Mouse (Mus musculus) limb, embryonic 12.5 days (tissue): ENCODE measurements around the gene Angptl6. TPM values are rescaled to one million over a fixed set of nuclear protein-coding genes. Genes with fewer than 3 reads are reported as not detected.

ENCODE experiments used
- ATAC-seq: fragments of 200-750 bp; cut with Nextera tagmentation; 2 replicates; pipeline ENCODE4 v1.8.0; 2017; ENCODE audit warnings: low read depth, moderate TSS enrichment; ENCODE audit not compliant: insufficient number of reproducible peaks, insufficient read depth, low FRiP score, low TSS enrichment
- H3K27ac ChIP-seq: fragments of 300-500 bp; sonication (generic); 2 replicates; pipeline ENCODE4 v1.5.1; 2016; ENCODE audit warnings: mild to moderate bottlenecking, moderate library complexity
- H3K27me3 ChIP-seq: fragments of 300-500 bp; sonication (generic); 2 replicates; pipeline ENCODE4 v1.6.1; 2016; ENCODE audit warnings: mild to moderate bottlenecking, moderate library complexity
- H3K36me3 ChIP-seq: fragments of 300-500 bp; sonication (generic); 2 replicates; pipeline ENCODE4 v1.6.1; 2016; ENCODE audit warnings: mild to moderate bottlenecking, moderate library complexity
- H3K4me1 ChIP-seq: fragments of 300-500 bp; sonication (generic); replicated peaks from 2 replicates; pipeline ENCODE4 v1.6.1; 2016
- H3K4me2 ChIP-seq: fragments of 300-500 bp; sonication (generic); 2 replicates; pipeline ENCODE4 v1.6.1; 2016; ENCODE audit warnings: mild to moderate bottlenecking, moderate library complexity
- H3K4me3 ChIP-seq: fragments of 300-500 bp; sonication (generic); replicated peaks from 2 replicates; pipeline ENCODE4 v1.5.1; 2016; ENCODE audit warnings: mild to moderate bottlenecking
- H3K9ac ChIP-seq: fragments of 300-500 bp; sonication (generic); replicated peaks from 2 replicates; pipeline ENCODE4 v1.6.1; 2016; ENCODE audit warnings: mild to moderate bottlenecking, moderate library complexity
- H3K9me3 ChIP-seq: fragments of 300-500 bp; sonication (generic); 2 replicates; pipeline ENCODE4 v1.6.1; 2016; ENCODE audit warnings: mild to moderate bottlenecking, moderate library complexity
- WGBS: fragments of 180-500 bp; shearing (Covaris S2); methylation state at CpG from one replicate; pipeline ENCODE4 v1.1.7; 2016; 5-methylcytosine and 5-hydroxymethylcytosine counted together
- polyA plus RNA-seq: library from polyadenylated mRNA; unstranded; fragments of >200 nt; fragmentation: Nextera tagmentation; extraction: Ambion mirVana; gene quantifications from 2 replicates; pipeline ENCODE4 v1.2.1, GENCODE M21; 2016

Angptl6 gene
- polyA plus RNA-seq: 2.2 and 2.3 TPM in 2 replicates

DNA sequence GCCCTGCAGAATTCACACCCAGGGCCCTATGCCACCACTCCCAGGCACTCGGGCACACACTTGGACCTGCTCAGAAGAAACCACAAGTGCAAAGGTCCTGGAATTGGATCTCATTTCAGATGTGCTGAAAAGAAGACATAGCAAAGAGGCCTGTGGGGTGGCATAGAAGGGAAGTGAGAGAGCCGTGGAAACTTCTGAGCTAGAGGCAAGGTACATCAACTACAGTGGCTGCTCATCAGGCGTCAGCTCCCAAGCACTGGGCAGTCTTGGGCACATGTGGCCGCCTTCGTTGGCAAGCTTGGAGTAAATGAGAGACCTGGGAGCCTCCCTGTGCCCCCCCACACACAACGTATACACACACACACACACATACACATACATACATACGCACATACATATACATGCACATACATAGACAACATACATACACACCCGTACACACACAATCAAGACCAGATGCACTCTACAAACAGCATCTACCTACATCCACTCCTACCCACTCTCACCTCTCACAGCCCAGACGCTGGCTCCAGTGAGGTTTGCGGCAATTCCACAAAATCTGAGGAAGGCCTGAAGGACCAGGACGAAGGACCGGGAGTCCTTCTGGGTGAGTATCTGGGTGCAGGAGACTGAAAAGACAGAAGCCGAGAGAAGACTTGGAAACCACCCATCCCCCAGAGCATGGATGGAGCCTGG lies at the start of gene Angptl6:
TSS of gene Angptl6 (minus strand) at position 631 of the 696 bp plus-strand sequence.
- 95% methylated on average over 13 of the region's 13 CpGs for WGBS
- no peaks in the 10 kb centered on the region for H3K36me3 ChIP-seq
- H3K9ac ChIP-seq: peak within 1 kb of the TSS; percentile 74
- peak within 1 kb of the TSS; percentile 44 for H3K4me3 ChIP-seq
- 0 out of 2 replicates have a peak, but pooled peaks cover 3% of the 10 kb centered on the region for H3K4me1 ChIP-seq
- no peak for ATAC-seq
- H3K27me3 ChIP-seq: no peaks in the 10 kb centered on the region; the same call in 1 of the 2 replicates
- no peaks in the 10 kb centered on the region for H3K9me3 ChIP-seq
- peak within 1 kb of the TSS; percentile 92 for H3K27ac ChIP-seq
- H3K4me2 ChIP-seq: peak within 1 kb of the TSS; percentile 63

DNA sequence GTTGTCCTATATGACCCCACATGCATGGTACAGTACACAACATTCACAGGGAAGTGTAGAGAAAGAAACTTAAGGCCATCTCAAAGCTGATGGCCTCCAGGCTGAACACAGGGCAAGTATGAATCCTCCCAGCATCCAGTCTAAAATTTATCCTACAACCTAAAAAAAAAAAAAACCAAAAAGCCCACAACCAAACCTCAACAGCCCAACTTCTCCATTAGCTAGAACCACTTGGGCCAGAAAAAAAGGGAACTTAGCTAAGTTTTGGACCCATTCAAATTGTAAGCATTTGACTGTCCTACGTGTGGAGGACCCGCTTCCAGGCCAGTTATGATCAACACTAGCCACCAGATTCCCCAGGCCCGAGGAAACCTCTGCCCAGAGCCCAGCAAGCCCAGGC lies 43.7 kb upstream of the Angptl6 start:
- Histone ChIP-seq H3K27me3 (no peaks in the 10 kb centered on the region), H3K4me1 (no peaks in the 10 kb centered on the region), H3K27ac (no peak overlapping the region), H3K4me3 (no peak overlapping the region), H3K4me2 (no peak overlapping the region), H3K9me3 (no peaks in the 10 kb centered on the region), H3K36me3 (peaks cover 100% of the 10 kb centered on the region), H3K9ac (no peak overlapping the region)
- WGBS: 89% methylated on average over 3 of the region's 3 CpGs
- no peak for ATAC-seq

GRCm38 (mm10) chr9:20916160-20916559 lies 36.6 kb upstream of the Angptl6 start:
- no peak for ATAC-seq
- Histone ChIP-seq H3K9me3 (no peaks in the 10 kb centered on the region), H3K4me3 (no peak overlapping the region), H3K9ac (no peak overlapping the region), H3K36me3 (peaks cover 99% of the 10 kb centered on the region), H3K27ac (no peak overlapping the region), H3K27me3 (no peaks in the 10 kb centered on the region), H3K4me2 (no peak overlapping the region), H3K4me1 (no peaks in the 10 kb centered on the region)
- whole genome bisulfite sequencing: 80% methylated on average over 4 of the region's 4 CpGs

GRCm38 (mm10) chr9:20909948-20910347 lies 30.4 kb upstream of the Angptl6 start:
- WGBS: 94% methylated on average over 9 of the region's 9 CpGs
- ATAC-seq: no peak

DNA sequence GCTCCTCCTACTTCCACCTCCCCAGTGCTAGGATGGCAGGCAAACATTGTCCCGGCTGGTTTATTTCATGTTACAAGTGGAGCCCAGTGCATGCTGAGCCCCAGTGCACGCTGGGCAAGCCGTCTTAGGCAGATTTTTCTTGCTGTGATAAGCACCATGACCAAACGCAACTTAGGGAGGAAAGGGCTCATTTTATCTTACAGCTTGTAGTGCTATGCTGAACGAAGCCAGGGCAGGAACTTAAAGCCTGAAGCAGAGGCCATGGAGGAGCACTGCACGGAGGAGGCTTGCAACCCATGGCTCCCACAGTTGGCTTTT lies 22.6 kb upstream of the Angptl6 start:
- ATAC-seq: no peak
- Histone ChIP-seq H3K27me3 (no peaks in the 10 kb centered on the region), H3K9me3 (no peaks in the 10 kb centered on the region), H3K4me3 (no peak overlapping the region), H3K36me3 (peaks cover 33% of the 10 kb centered on the region), H3K27ac (no peak overlapping the region), H3K9ac (no peak overlapping the region), H3K4me2 (no peak overlapping the region), H3K4me1 (peaks cover 8% of the 10 kb centered on the region)
- 38% methylated on average over 6 of the region's 6 CpGs for WGBS

More at GRCm38 (mm10) chr9:20909948-20910347, 30.4 kb upstream of the Angptl6 start:
- H3K27ac ChIP-seq: no peak overlapping the region
- no peak overlapping the region for H3K9ac ChIP-seq
- H3K4me3 ChIP-seq: no peak overlapping the region
- H3K4me1 ChIP-seq: no peaks in the 10 kb centered on the region
- peaks cover 99% of the 10 kb centered on the region for H3K36me3 ChIP-seq
- no peak overlapping the region for H3K4me2 ChIP-seq
- H3K27me3 ChIP-seq: no peaks in the 10 kb centered on the region
- no peaks in the 10 kb centered on the region for H3K9me3 ChIP-seq

DNA sequence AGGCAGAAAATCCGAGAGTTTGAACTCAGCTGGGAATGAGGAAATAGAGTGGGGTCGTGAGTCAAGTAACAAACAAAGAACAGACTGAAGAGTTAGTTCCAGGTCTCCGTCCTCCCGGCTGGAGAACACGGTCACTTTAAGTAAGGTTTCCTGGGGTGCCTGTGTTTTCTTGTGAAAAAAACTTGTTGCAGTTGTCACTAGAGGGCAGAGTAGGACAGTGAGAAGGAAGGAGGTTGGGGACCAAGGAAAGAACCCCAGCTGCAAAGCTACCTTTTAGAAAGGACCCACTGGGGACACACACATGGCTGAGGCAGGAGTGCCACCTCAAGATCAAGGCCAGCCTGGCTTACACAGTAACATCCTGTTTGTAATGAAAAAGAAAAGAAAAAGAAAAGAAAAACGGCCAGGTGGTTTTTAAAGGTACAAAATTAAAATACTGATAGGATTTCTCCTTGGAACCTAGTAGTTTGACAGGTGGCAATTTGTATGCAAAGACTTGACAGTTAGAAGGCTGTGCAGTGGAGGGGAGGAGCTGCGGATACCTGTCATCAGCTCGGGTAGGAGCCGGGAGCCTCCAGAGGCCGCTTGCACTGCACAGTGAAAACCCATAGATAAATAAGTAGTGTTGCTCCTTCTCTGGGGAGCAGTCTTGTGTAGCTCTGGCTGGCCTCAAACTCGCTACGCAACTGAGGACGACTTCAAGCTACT lies 22.1 kb upstream of the Angptl6 start:
- Histone ChIP-seq H3K4me1 (peaks cover 11% of the 10 kb centered on the region), H3K9ac (0 out of 2 replicates have a peak overlapping the region, but pooled peaks have one; percentile 8), H3K36me3 (peaks cover 33% of the 10 kb centered on the region), H3K4me3 (no peak overlapping the region), H3K4me2 (no peak overlapping the region), H3K27me3 (no peaks in the 10 kb centered on the region), H3K27ac (no peak overlapping the region), H3K9me3 (no peaks in the 10 kb centered on the region)
- 16% methylated on average over 13 of the region's 13 CpGs for WGBS
- ATAC-seq: no peak

- no peaks in the 10 kb centered on the region for H3K27me3 ChIP-seq
Observed at GRCm38 (mm10) chr9:20898511-20899073, 19.1 kb upstream of the Angptl6 start, which contains the start of gene Eif3g. Gene Eif3g, minus strand, starts transcription at chr9:20898623.

DNA sequence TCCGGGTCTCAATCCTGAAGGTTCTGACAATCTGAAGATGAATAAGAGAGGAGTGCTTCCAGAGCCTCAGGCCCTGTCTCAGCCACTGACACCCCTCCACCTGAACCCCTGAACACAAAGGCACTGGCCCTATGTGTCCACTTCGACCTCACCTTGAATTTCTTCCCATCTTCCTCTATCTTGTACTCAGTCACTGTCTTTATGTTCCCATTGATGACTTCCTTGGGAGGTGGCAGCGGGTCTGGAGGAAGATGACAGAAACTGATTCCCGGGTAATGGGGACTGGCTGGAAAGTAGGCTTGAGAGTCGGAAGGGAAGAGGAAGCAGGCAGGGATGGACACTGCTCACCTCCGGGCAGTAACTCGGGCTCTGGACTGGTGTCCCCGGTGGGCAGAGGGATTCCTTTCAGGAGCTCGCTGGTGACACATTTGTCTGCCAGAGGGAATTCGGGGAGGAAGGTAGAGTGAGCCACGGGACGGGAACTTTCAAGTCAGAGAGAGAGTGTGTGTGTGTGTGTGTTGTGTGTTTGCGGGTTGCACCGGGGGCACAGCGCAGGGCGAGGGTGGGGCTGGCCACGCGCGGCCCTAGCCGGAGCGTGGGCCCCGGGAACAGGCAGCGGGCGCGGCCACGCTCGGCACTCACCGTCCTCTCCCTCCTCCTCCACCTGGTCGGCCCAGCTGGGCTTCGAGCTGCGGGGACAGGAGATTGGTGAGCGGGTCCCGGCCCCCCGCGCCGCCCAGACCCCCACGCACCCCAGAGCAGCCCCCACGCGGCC lies 18.4 kb upstream of the Angptl6 start:
- peak overlapping the region; percentile 67; the same call in 1 of the 2 replicates for H3K27ac ChIP-seq
- peak overlapping the region; percentile 94 for H3K9ac ChIP-seq
- peaks cover 43% of the 10 kb centered on the region for H3K36me3 ChIP-seq
- ATAC-seq: peak; percentile 28
- peak overlapping the region; percentile 98 for H3K4me3 ChIP-seq
- H3K9me3 ChIP-seq: no peaks in the 10 kb centered on the region
- 6% methylated on average over 24 of the region's 39 CpGs for WGBS
- no peaks in the 10 kb centered on the region for H3K27me3 ChIP-seq
- peaks cover 11% of the 10 kb centered on the region for H3K4me1 ChIP-seq
- H3K4me2 ChIP-seq: peak overlapping the region; percentile 97

More at GRCm38 (mm10) chr9:20898511-20899073, 19.1 kb upstream of the Angptl6 start, which contains the start of gene Eif3g:
- peaks cover 38% of the 10 kb centered on the region for H3K36me3 ChIP-seq
- H3K4me3 ChIP-seq: peak within 1 kb of the TSS; percentile 98
- H3K4me1 ChIP-seq: peaks cover 11% of the 10 kb centered on the region
- H3K27ac ChIP-seq: peak within 1 kb of the TSS; percentile 67; the same call in 1 of the 2 replicates
- ATAC-seq: peak; percentile 79
- H3K9ac ChIP-seq: peak within 1 kb of the TSS; percentile 94
- peak within 1 kb of the TSS; percentile 97 for H3K4me2 ChIP-seq
- no peaks in the 10 kb centered on the region for H3K9me3 ChIP-seq
- WGBS: 4% methylated on average over 34 of the region's 34 CpGs

GRCm38 (mm10) chr9:20895382-20895781 lies 15.9 kb upstream of the Angptl6 start:
- no peak overlapping the region for H3K27ac ChIP-seq
- peaks cover 69% of the 10 kb centered on the region for H3K36me3 ChIP-seq
- no peak overlapping the region for H3K4me2 ChIP-seq
- no peak for ATAC-seq
- no peaks in the 10 kb centered on the region for H3K27me3 ChIP-seq
- no peak overlapping the region for H3K9ac ChIP-seq
- 91% methylated on average over 9 of the region's 9 CpGs for WGBS
- H3K4me1 ChIP-seq: peaks cover 11% of the 10 kb centered on the region
- H3K9me3 ChIP-seq: no peaks in the 10 kb centered on the region
- H3K4me3 ChIP-seq: no peak overlapping the region

DNA sequence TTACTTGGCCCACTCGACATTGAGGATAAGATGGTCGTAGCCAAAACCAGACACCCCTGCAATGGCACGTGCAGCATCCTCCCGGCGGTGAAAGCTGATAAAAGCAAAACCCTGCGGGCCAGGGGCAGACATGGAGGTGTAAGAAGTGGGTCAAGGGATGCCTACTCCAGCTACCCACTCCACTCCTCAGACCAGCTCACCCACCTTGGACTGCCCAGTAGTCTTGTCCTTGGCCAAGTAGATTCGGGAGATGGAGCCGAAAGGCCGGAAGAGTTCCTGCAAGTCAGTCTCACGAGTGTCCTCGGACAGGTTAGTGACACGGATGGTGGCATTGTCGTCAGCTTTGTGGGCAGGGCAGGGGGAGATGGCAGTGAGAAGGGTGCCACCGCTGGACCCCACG lies 15.1 kb upstream of the Angptl6 start:
- no peak for ATAC-seq

More for the DNA sequence above, 15.1 kb upstream of the Angptl6 start:
- peaks cover 76% of the 10 kb centered on the region for H3K36me3 ChIP-seq
- H3K4me3 ChIP-seq: no peak overlapping the region
- H3K9me3 ChIP-seq: no peaks in the 10 kb centered on the region
- no peak overlapping the region for H3K27ac ChIP-seq
- no peak overlapping the region for H3K9ac ChIP-seq
- H3K4me1 ChIP-seq: peaks cover 11% of the 10 kb centered on the region
- H3K27me3 ChIP-seq: no peaks in the 10 kb centered on the region
- WGBS: 90% methylated on average over 15 of the region's 15 CpGs
- H3K4me2 ChIP-seq: no peak overlapping the region
